Mouse (Mus musculus): ENCODE measurements around the gene Son.

Son gene
- long read RNA-seq, experiment 1, partial matches to known transcripts: 327 of 343 reads
- long read RNA-seq, experiment 1, other reads (novel, unspliced or antisense): 16 of 343 reads
- long read RNA-seq, experiment 2, partial matches to known transcripts: 425 of 448 reads
- long read RNA-seq, experiment 2, other reads (novel, unspliced or antisense): 23 of 448 reads

GRCm38 (mm10) chr16:91647461-91648219 is at the start of gene Son:
Gene Son, plus strand, starts transcription at chr16:91647506.
- intact Hi-C loops (cut with DNase I): loop anchor here (5.0 kb wide), 1 partner anchor 50 kb away; the partner anchor contains the start of gene Tmem50b

GRCm38 (mm10) chr16:91597672-91598010 is 49.7 kb upstream of the Son start, which contains the start of gene Tmem50b:
Gene Tmem50b, minus strand, starts transcription at chr16:91597800.
- intact Hi-C loops (cut with DNase I): loop anchor here (5.0 kb wide), 1 partner anchor 50 kb away; the partner anchor contains the start of genes Gart and Son

GRCm38 (mm10) chr16:91599242-91599641 is 48.1 kb upstream of the Son start:
- intact Hi-C loops (cut with DNase I): loop anchor here (5.0 kb wide), 1 partner anchor 48 kb away; the partner anchor contains the start of genes Gart and Son

GRCm38 (mm10) chr16:91601081-91601480 is 46.2 kb upstream of the Son start:
- intact Hi-C loops (cut with DNase I): no loop called here

- intact Hi-C loops (cut with DNase I): no loop called here
Measured at GRCm38 (mm10) chr16:91601693-91602092, 45.6 kb upstream of the Son start.

- intact Hi-C loops (cut with DNase I): no loop called here
Measured at GRCm38 (mm10) chr16:91605156-91605555, 42.1 kb upstream of the Son start.

GRCm38 (mm10) chr16:91606958-91607357 is 40.3 kb upstream of the Son start:
- intact Hi-C loops (cut with DNase I): no loop called here

- intact Hi-C loops (cut with DNase I): no loop called here
Measured at GRCm38 (mm10) chr16:91609501-91610245, 37.6 kb upstream of the Son start.

- intact Hi-C loops (cut with DNase I): no loop called here
Measured at GRCm38 (mm10) chr16:91611248-91611647, 36.1 kb upstream of the Son start.

GRCm38 (mm10) chr16:91612525-91612924 is 34.8 kb upstream of the Son start:
- intact Hi-C loops (cut with DNase I): no loop called here

GRCm38 (mm10) chr16:91614552-91614951 is 32.8 kb upstream of the Son start:
- intact Hi-C loops (cut with DNase I): no loop called here

- intact Hi-C loops (cut with DNase I): no loop called here
Measured at GRCm38 (mm10) chr16:91618511-91619501, 28.5 kb upstream of the Son start, which contains the start of gene Dnajc28. Gene Dnajc28, minus strand, starts transcription at chr16:91619026.

- intact Hi-C loops (cut with DNase I): no loop called here
Measured at GRCm38 (mm10) chr16:91620185-91620584, 27.1 kb upstream of the Son start.

GRCm38 (mm10) chr16:91620991-91621390 is 26.3 kb upstream of the Son start:
- intact Hi-C loops (cut with DNase I): no loop called here

GRCm38 (mm10) chr16:91623074-91623473 is 24.2 kb upstream of the Son start:
- intact Hi-C loops (cut with DNase I): no loop called here

GRCm38 (mm10) chr16:91627831-91628230 is 19.5 kb upstream of the Son start:
- intact Hi-C loops (cut with DNase I): no loop called here

GRCm38 (mm10) chr16:91628673-91629072 is 18.6 kb upstream of the Son start:
- intact Hi-C loops (cut with DNase I): no loop called here

GRCm38 (mm10) chr16:91629749-91630148 is 17.6 kb upstream of the Son start:
- intact Hi-C loops (cut with DNase I): no loop called here

- intact Hi-C loops (cut with DNase I): no loop called here
Measured at GRCm38 (mm10) chr16:91630584-91630983, 16.7 kb upstream of the Son start.

GRCm38 (mm10) chr16:91632439-91632838 is 14.9 kb upstream of the Son start:
- intact Hi-C loops (cut with DNase I): no loop called here

- intact Hi-C loops (cut with DNase I): no loop called here
Measured at GRCm38 (mm10) chr16:91632940-91633339, 14.4 kb upstream of the Son start.

All from adrenal gland (tissue).